Mouse (Mus musculus) frontal cortex, adult (tissue): ENCODE data around the gene Actn4.
"Not testable (repeated sequence)": the region's sequence is repeated elsewhere in the genome, so short reads cannot be mapped to it uniquely, and the experiment has no call there.

Source experiments
- ATAC-seq: cut with Nextera tagmentation; 2 replicates; pipeline ENCODE4 v1.9.2; 2017; ENCODE audit warnings: mild to moderate bottlenecking, moderate library complexity, mixed read lengths; ENCODE audit not compliant: low TSS enrichment

Gene Actn4

GRCm38 (mm10) chr7:28969672-28970394 is 7.7 kb upstream of the Actn4 start:
- no peak for ATAC-seq

DNA sequence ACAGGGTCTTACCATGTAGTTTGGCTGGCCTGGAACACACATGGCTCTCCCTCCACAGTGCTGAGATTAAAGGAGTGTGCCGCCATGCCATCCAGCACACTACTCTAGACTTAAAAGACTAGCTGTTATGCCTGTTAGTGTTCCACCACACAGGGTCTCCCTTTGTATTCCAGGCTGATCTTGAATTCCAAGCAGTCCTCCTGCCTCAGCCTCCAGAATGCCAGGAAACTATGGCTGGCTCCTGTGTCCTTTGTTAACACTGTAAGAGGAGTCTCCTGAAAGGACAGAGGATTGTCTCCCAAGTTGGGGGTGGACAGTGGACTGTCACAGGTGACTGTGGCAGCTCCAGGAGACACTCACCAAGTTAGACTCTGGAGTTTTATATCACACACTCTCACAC is 7.1 kb upstream of the Actn4 start:
- ATAC-seq = no peak

GRCm38 (mm10) chr7:28968120-28968519 is 6.0 kb upstream of the Actn4 start:
- ATAC-seq = not testable (repeated sequence)

GRCm38 (mm10) chr7:28966751-28967505 is 4.8 kb upstream of the Actn4 start:
- no peak for ATAC-seq

- ATAC-seq = no peak
Measured at GRCm38 (mm10) chr7:28966181-28966580, 4.0 kb upstream of the Actn4 start.

DNA sequence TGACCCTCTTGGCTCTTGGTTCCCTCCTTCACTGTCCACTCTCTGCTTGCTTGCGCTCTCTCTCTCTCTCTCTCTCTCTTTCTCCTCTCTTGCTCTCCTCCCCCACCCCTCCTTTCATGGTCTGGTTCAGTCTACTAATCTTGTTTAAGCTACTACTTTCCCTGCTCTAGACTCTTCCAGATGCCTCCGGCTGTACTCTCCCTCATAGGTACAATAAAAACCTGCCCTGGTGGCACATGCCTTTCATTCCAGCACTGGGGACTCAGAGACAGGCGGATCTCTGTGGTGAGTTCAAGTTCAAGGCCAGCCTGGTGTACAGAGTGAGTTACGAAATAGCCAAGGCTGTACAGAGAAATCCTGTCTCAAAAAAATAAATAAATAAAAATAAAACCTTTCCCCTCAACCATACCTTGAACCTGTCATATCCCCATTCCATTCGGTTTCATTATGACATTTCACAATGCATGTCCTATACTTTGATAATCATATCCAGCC is 3.3 kb upstream of the Actn4 start:
- ATAC-seq = no peak

GRCm38 (mm10) chr7:28963399-28963923 is 1.3 kb upstream of the Actn4 start:
- no peak for ATAC-seq

GRCm38 (mm10) chr7:28961584-28961926 is 585 bp downstream of the Actn4 start:
- no peak for ATAC-seq

DNA sequence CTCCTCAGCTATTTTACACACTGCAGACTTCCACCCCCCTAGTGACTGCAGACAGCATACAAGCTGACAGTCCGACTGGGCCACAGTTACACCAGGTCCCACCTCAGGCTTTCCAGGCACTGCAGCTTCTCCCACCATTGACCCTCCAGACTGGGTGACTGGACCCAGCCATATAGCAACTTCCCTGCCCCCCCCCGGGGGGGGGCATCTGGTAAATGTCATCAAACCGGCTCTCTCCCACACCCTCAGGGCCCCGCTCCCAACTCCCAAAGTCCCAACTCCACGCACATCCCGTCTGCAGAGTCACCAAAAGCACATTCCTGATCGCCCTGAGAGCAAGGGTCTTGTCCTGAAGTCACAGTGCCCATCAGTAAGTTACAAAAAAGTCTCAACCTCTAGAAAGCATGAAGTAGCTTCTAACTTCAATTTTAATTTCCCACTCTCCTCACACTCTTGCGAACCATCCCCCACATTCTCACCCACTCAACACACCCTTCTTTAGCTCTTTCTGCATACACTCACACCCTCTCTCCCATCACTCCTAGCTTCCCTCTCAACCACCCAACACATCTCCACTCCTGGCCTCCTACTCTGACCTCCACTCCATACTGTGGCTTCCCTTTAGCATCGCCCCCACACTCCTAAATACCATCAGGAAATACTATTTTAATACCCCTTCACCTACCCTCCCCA is 1.6 kb downstream of the Actn4 start:
- ATAC-seq = peak; percentile 38; the same call in 1 of the 2 replicates

- no peak for ATAC-seq
Measured at GRCm38 (mm10) chr7:28959505-28960045, 2.6 kb downstream of the Actn4 start.

DNA sequence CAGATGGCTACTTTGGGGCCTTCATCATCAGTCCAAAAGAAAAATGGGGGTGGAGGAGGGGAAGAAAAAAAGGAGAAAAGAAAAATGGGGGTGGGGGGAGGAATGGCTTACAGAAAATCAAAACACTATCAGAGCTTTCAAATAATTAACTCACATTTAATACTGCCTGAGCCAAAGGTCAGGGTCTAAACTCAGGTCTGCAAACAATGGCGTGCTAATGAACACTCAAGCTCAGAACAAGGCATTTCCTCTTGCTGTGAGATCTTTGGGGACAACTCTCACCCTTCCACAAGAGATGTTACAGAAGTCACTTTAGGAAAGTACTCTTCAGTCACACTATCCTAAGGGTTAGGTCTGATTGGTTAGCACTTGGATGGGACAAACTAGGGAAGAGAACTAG is 3.4 kb downstream of the Actn4 start:
- no peak for ATAC-seq

GRCm38 (mm10) chr7:28957997-28958725 is 4.0 kb downstream of the Actn4 start:
- no peak for ATAC-seq

- ATAC-seq = no peak
Measured at GRCm38 (mm10) chr7:28957286-28957685, 4.9 kb downstream of the Actn4 start.

DNA sequence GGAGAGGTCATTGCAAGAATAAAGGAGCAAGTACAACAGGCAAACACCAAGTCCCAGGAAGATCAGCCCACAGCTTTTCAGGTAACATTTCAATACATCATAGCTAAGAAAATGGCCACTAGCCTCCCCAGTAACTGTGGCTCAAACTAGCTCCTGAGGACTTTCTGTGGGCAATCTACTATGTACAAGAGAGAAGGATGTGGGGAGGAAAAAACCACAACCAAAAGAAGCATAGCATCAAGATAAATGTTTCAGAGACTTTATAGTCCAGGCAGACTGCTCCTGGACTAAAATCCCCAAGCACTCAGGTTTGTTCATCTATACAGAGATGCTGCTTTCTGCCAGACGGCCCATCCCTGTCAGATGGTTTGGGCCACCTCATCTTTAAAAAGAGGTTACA is 5.9 kb downstream of the Actn4 start:
- no peak for ATAC-seq

DNA sequence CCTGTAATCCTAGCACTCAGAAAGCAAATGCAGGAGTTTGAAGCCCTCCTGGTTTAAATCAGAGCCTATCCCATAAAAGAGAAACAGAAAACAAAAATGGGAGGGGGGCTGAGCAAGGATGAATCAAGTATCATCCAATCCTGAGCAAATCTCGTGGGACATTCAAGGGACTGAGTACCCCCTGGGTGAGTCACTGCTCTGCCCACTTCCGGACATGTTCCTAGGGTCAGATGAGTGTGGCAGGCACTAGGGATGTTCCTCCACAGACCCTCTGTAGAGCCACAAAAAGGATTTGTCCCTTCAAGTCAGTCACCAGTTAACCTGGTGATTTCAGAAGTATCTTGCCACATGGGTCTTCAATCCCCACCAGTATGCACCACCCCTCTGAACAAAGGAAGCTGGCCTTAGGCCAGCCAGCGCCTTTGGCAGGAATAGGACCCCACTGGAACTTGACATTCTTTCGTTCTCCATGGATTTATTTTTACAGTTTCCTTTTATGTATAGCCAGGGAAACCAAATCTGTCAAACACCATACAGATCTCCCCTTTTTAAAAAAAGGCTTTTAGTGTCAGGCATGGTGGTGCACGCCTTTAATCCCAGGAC is 6.7 kb downstream of the Actn4 start:
- no peak for ATAC-seq

DNA sequence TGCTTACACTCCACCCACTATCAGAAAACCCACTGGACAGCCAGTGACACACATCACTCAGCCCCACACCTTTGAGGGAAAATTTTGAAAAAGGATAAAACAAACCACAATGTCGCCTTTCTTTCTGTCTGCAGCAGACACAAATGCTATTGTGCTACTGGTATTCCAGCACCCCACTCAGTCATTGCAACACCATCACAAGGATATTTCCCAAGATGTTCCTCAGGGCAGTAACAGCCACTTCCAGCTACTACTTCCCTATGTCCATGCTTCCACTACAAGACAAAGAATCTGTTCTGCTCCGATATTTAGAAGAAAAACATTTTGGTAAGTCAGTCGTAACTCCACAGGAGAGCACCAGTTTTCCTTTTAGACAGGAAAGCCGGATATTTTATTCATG is 7.4 kb downstream of the Actn4 start:
- ATAC-seq = no peak

DNA sequence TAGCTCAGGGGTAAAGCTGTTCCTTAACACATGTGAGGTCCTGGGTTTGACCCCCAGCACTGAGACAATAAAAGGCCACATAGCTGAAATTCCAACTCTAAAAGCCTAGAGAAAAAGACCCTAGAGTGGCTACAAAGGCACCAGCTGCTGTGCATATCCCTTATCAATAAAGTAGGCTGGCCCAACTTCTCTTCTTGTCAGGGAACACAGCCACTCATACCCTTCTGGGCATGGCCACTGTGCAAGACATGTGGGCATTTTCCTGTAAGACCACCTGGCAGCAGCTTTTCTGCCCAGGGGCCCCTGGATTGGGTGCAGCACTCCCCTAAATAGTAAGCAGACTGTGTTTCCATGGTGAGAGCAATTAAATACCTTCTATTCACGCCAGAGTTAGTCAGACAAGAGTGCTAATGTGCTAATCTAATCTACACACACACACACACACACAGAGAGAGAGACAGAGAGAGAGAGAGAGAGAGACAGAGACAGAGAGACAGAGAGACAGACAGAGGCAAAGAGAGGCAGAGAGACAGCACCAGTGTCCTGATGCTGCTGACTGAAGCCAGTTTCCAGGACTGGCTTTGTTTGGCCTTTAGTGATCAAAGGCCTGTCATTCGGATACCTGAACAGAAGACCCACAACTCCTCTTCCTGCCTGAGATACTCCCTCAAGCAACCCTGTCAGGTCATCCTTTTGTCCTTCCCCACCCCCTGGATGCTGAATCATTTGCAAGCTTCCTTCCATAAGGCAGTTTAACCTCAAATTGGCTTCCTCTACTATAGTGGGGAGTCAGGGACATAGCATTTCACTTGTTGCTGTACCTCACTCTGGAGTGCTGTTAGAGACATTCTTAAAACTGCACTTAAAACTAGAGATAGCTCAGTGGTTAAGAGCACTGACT is 8.4 kb downstream of the Actn4 start:
- no peak for ATAC-seq

GRCm38 (mm10) chr7:28952786-28953185 is 9.4 kb downstream of the Actn4 start:
- 0 out of 2 replicates have a peak, but pooled peaks have one; percentile 15 for ATAC-seq

GRCm38 (mm10) chr7:28951764-28952163 is 10.4 kb downstream of the Actn4 start:
- ATAC-seq = no peak
